Mouse (Mus musculus): ENCODE measurements around the gene Tent5b. TPM values are rescaled to one million over a fixed set of nuclear protein-coding genes. Genes with fewer than 3 reads are reported as not detected.

Gene Tent5b
- under 1 TPM in 1 of 2 experiments, not detected in 1; 0.17 TPM for total RNA-seq (2021)
- long read RNA-seq, experiment 1 = 0 reads
- long read RNA-seq, experiment 2 = 0 reads

DNA sequence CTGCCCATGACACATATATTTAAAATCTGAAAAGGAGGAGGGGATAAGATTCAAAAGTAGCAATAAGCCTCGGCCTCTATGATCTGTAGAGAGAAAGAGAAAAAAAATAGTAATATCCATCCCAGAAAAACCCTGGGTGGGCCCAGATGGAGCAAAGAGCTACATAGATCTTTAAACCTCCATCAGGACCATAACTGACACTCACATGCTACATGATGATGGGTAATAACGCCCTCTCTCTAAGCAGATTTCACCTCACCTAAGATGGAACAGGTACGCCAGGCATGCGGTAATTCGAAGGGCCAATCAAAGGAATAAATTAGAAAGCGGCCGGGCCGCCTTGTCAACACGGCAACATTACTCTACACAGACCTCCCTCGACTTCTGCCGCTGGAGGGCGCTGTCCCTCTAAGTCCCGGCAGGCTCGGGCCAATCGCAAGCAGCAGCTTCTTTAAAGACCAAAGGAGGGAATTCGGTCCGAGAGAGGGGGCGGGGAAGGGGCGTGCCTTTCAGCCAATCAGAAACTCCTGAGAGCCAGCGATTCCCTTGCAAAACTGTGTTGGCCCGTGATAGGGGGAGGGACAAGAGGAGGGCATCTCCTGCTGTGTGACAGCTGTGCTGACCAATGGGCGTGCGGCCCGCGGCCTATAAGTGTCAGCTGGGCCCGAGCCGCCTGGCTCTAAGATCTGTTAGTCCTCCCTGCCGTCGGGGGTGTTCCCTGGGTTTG lies at the start of gene Tent5b:
TSS of gene Tent5b (plus strand) at position 675 of the 727 bp plus-strand sequence.
- peak; percentile 94 to 98 for DNase-seq (ENCODE audit: low spot score in 2 of 2)

DNA sequence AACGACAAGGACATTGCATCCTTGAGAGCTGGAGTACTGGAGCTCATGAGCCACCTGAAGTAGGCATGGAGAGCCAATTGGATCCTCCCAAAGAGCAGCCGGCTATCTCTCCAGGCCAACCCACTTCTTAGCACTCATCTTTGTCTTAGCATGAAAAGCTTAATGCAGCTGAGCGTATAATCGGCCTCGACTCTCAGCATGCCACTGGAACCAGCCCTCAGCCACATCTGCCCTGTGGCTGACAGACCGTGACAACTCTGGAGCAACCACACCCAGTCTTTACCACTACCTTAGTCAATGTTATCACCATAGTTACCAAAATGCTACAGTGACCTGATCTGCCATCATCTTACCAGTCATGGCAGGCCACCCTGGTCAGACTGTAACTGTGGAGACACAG lies 48.4 kb upstream of the Tent5b start:
- DNase-seq (ENCODE audit: low spot score in 2 of 2) = no peak

GRCm38 (mm10) chr4:133432560-133433171 lies 47.3 kb upstream of the Tent5b start:
- DNase-seq (ENCODE audit: low spot score in 2 of 2) = peak; percentile 56 to 68

DNA sequence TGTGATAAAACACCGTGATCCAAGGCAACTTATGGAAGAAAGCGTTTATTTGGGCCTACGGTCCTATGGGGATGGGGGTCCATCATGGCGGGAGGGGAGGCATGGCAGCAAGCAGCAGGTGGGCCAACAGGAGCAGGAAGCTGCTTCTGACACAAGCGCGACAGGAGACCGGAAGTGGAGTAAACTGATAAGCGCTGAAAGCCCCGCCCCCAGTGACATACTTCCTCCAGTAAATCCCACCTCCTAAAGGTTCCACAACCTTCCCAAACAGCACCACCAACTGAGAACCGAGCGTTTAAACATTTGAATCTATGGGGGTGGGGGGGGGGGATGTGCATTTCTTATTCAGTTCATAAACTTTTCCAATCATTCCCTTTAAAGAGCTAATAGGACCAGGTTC lies 44.0 kb upstream of the Tent5b start:
- DNase-seq (ENCODE audit: low spot score in 2 of 2) = no peak

- no peak for DNase-seq (ENCODE audit: low spot score in 2 of 2)
These were observed 40.2 kb upstream of the Tent5b start for GRCm38 (mm10) chr4:133439460-133440376.

DNA sequence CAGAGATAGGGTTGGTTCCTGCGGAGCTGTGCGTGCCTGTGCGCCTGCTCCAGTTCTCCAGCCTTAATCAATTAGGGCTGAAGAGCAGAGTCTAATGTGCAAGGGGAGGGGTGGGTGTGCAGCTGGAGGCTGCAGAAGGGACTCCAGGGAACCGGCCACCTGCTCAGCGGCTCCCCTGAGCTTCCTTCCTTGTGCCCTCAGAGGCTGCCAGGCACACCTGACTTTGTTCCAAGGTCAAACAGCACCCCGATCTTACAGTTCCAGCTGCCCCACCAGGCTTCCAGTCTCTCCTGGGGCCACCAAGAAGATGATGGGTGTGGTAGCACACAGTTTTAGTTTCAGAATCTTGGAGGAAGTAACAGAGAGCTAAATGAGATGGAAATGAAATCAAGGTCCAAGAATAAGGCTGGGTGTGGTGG lies 39.5 kb upstream of the Tent5b start:
- DNase-seq (ENCODE audit: low spot score in 2 of 2) = no peak

- no peak for DNase-seq (ENCODE audit: low spot score in 2 of 2)
These were observed 37.7 kb upstream of the Tent5b start for GRCm38 (mm10) chr4:133442194-133442593.

DNA sequence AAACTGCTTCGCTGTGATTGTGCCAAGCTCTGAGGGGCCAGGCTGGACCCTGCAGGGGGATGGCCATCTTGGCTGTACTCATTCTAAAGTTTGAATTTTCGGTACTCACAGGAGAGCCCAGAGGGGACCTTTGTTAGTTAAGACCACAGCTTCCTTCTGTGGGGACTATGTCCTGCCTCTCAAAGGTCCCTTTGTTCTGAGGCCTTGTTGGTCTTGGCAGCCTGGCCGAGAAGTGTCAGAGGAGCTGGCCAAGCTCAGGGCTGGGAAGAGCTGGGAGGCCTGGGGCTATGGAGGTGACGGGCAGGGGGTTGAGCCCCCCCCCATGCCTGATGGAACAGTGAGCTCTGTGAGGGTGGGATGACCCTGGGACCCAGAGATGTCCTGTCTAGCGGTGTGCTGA lies 36.8 kb upstream of the Tent5b start:
- no peak for DNase-seq (ENCODE audit: low spot score in 2 of 2)

DNA sequence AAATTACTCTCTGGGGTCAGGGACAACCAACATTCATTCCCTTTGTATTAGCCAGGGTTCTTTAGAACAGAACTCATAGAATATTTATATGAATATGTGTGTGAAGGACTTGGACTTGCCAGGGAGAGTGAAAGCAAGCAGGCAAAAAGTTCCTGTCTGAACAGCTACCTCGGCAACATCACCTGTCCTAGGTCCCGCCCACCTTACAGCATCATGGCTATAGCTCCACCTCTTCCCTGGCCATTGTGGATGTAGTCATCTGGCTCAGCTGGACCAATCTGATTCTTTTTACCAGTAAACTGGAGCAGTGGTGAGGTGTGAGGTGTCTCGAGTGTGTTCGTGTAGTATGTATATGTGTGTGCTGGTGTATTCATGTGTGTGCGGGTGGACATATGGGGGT lies 34.2 kb upstream of the Tent5b start:
- no peak for DNase-seq (ENCODE audit: low spot score in 2 of 2)

GRCm38 (mm10) chr4:133447366-133447765 lies 32.6 kb upstream of the Tent5b start:
- no peak for DNase-seq (ENCODE audit: low spot score in 2 of 2)

DNA sequence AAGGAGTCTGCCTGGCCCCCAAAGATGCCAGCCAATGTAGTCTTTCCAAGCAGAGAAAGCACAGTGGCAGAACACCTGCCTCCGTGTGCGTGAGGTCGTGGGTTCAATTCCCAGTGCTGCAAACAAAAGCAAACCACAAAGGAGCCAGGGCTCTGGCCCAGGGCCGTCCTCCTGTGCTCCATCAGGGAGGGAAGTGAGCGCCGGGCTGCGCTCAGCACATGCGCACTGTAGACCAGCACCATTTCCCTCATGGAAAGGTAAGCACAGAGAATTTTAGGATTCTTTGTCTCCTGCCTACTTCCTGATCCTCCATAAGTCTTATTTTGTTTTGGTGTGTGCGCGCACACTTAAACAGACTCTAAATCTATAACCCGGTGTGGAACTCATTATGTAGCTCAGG lies 32.0 kb upstream of the Tent5b start:
- no peak for DNase-seq (ENCODE audit: low spot score in 2 of 2)

DNA sequence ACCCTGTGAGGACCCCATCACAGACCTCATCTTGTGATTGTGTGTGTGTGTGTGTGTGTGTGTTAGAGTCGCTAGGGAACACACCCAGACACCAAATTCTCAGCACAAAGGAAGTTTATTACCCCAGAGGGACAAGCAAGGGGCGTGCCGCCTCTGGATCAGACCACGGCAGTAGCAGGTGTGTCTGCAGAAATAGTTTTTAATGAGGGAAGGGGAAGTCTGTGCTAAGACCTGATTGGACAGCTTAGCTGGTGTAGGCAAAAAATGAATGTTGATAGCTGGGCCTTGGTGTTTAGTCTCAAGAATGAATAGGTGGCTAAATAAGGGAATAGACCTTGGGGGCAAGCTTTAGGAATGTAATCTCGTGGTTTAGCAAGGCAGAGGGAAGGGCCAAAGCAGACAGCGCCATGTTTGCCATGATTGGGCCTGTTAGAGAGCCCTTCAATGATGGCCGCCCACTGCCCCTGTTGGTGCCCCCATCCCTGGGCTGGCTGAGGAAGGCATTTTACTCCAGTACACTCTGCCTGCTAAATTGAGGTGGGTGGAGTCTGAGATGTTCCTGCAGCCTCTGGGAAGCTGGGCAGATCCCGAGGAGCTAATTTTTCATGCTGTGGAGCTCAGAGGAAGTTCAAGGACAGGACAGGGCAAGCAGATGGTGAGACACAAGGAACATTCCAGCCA lies 31.1 kb upstream of the Tent5b start:
- no peak for DNase-seq (ENCODE audit: low spot score in 2 of 2)

GRCm38 (mm10) chr4:133449726-133450125 lies 30.2 kb upstream of the Tent5b start:
- peak; percentile 40 to 42 for DNase-seq (ENCODE audit: low spot score in 2 of 2)

DNA sequence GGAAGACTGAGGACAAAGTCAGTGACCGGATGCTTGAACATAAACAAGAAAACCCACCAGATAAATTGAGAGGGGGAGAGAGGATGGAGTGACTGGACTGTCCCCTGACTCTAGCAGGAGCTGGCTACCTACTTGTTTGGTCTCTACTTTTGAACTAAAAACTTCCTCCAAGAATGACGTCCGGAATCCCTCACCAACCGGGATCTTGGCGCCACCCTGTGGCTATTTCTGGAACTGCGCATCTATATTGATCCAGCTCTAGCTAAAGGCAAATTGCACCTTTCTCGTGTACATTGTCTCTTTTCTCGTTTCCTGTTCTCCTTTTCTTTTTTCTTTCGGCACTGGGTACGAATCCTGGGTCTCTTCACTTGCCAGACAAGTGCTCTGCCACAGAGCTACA lies 28.4 kb upstream of the Tent5b start:
- peak; percentile 86 to 87 for DNase-seq (ENCODE audit: low spot score in 2 of 2)

- no peak for DNase-seq (ENCODE audit: low spot score in 2 of 2)
These were observed 27.5 kb upstream of the Tent5b start for GRCm38 (mm10) chr4:133452433-133452832.

- DNase-seq (ENCODE audit: low spot score in 2 of 2) = no peak
These were observed 21.9 kb upstream of the Tent5b start for GRCm38 (mm10) chr4:133458044-133458443.

- no peak for DNase-seq (ENCODE audit: low spot score in 2 of 2)
These were observed 19.9 kb upstream of the Tent5b start for GRCm38 (mm10) chr4:133460006-133460405.

DNA sequence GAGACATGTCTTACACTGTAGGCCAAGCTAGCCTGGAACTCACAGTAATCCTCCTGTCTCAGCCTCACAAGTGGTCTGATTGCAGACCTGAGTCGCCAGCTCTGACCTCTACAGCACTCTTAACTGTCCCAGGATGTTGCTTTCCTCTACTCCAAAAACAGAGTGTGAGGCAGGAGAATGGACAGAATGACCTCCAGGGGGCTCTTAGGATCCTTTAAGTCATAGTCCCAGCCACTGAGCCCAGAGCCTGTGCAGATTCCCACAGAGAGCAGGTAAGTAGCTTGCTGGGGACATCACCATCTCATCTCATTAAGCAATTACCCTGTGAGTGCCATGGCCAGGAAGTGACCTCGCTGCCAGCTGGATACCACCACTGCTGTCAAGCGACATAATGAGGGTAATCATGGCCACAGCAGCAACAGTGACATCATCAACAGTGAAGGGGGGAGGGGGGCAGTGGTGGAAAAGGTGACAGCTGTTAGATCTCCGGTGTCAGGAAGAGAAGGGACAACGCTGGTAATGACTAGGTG lies 19.1 kb upstream of the Tent5b start:
- no peak for DNase-seq (ENCODE audit: low spot score in 2 of 2)

DNA sequence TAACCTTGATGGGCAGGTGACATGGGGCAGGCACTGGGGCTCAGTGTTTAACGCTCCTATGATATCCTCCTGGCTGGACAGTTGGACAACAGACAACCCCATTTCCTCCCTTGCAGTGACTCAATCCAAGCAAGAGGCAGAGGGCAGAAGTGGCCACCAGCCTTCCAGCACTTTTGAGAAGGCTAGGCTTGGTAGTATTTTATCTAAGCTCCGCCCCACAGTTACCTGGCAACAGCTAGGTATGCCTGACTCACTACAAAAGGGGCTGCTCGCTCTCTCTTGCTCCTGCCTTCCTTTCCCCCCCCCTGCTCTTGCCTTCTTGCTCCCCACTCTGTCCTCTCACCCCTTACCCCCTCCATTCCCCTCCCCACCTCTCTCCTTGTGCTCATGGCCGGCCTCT lies 18.6 kb upstream of the Tent5b start:
- no peak for DNase-seq (ENCODE audit: low spot score in 2 of 2)

DNA sequence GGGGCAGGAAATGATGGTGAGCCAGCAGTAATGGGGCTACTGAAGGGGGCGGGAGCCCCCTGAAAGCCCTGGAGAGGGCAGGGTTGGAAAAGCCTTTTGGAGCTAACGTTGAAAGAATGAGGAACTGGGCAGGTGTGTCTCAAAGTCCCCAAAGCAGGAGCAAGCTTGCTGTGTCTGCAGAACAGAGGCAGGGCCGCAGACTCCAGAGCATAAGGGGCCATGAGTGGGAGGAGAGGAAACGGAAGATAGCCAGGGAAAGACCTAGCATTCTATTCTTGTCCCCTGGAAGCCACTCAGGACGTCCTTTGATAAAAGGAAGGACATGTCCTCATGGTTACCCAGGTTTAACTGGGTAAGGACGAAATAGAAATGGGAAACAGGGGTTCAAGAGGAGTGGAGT lies 16.7 kb upstream of the Tent5b start:
- DNase-seq (ENCODE audit: low spot score in 2 of 2) = no peak

DNA sequence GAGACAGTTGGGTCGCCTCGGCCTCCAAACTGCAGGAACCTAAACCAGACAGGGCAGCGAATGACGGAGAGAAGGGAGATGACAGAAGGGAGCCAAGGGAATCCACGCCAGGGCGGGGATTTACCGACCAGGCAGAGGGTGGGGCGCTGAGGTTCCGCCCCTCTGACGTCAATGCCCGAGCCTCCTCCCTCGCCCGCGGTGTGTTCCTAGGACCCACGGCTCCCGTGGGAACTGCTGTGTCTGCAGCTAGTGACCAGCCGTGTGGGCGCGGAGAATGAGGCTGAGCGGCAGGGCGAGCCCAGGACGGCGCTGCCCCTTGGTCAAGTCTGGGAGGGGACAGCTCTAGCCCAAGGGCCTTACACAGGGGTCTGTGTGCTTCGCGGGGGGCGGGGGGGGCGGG lies 11.9 kb upstream of the Tent5b start:
- DNase-seq (ENCODE audit: low spot score in 2 of 2) = peak; percentile 52 to 62
